Mouse (Mus musculus) myocyte (in vitro differentiated cells): ENCODE data around the gene Nfx1. TPM values are rescaled to one million over a fixed set of nuclear protein-coding genes. Genes with fewer than 3 reads are reported as not detected.

Experiments
- H3K27me3 ChIP-seq: one replicate; pipeline ENCODE4 v1.6.1; 2011; ENCODE audit not compliant: control insufficient read depth, insufficient read depth, insufficient read length
- H3K36me3 ChIP-seq: one replicate; pipeline ENCODE4 v1.6.1; 2011; ENCODE audit not compliant: control insufficient read depth, insufficient read depth
- H3K4me2 ChIP-seq: one replicate; pipeline ENCODE4 v1.6.1; 2011; ENCODE audit warnings: low read depth, control low read depth
- H3K4me3 ChIP-seq: one replicate; pipeline ENCODE4 v1.5.1; 2011; ENCODE audit warnings: mild to moderate bottlenecking, control low read depth, moderate library complexity
- H3K79me2 ChIP-seq: one replicate; pipeline ENCODE4 v1.6.1; 2011; ENCODE audit not compliant: control insufficient read depth, insufficient read depth
- H3ac ChIP-seq: one replicate; pipeline ENCODE4 v1.6.1; 2011; ENCODE audit not compliant: control insufficient read depth, insufficient read length
- CEBPB ChIP-seq: IDR thresholded peaks from 2 replicates; pipeline ENCODE4 v1.6.1; 2011; ENCODE audit warnings: mild to moderate bottlenecking, moderate library complexity; ENCODE audit not compliant: poor library complexity, insufficient read depth, severe bottlenecking
- E2F4 ChIP-seq: IDR thresholded peaks from one replicate; pipeline ENCODE4 v1.6.1; 2011; ENCODE audit warnings: mild to moderate bottlenecking, control low read depth, moderate library complexity; ENCODE audit not compliant: insufficient read depth
- MAX ChIP-seq: IDR thresholded peaks from one replicate; pipeline ENCODE4 v1.6.1; 2011; ENCODE audit warnings: low read depth, mild to moderate bottlenecking, control low read depth
- MYOD1 ChIP-seq, 3 experiments: IDR thresholded peaks; one replicate each; pipeline ENCODE4 v1.6.1; 2011; ENCODE audit warnings: control low read depth in 2 of 3, low read depth in 2 of 3, mild to moderate bottlenecking in 2 of 3, moderate library complexity in 1 of 3; ENCODE audit not compliant: insufficient read length in 2 of 3, control insufficient read depth in 1 of 3
- MYOG ChIP-seq, 3 experiments: IDR thresholded peaks; one replicate each; pipeline ENCODE4 v1.6.1; 2011; ENCODE audit warnings: control low read depth in 2 of 3, low read depth in 2 of 3, mild to moderate bottlenecking in 2 of 3; ENCODE audit not compliant: insufficient read length in 2 of 3, control insufficient read depth in 1 of 3, insufficient read depth in 1 of 3
- POLR2A ChIP-seq: IDR thresholded peaks from one replicate; pipeline ENCODE4 v1.6.1; 2011; ENCODE audit warnings: low read depth, mild to moderate bottlenecking, control low read depth, moderate library complexity; ENCODE audit not compliant: insufficient read length
- POLR2AphosphoS2 ChIP-seq: IDR thresholded peaks from one replicate; pipeline ENCODE4 v1.6.1; 2011; ENCODE audit warnings: low read depth, control low read depth; ENCODE audit not compliant: insufficient read length
- REST ChIP-seq: IDR thresholded peaks from one replicate; pipeline ENCODE4 v1.6.1; 2011; ENCODE audit warnings: mild to moderate bottlenecking, control low read depth, moderate library complexity; ENCODE audit not compliant: insufficient read depth, insufficient read length
- SRF ChIP-seq: IDR thresholded peaks from one replicate; pipeline ENCODE4 v1.6.1; 2011; ENCODE audit warnings: low read depth; ENCODE audit not compliant: control insufficient read depth, insufficient read length
- TCF12 ChIP-seq: IDR thresholded peaks from one replicate; pipeline ENCODE4 v1.6.1; 2011; ENCODE audit warnings: mild to moderate bottlenecking, control low read depth; ENCODE audit not compliant: poor library complexity, insufficient read depth, severe bottlenecking
- TCF3 ChIP-seq: IDR thresholded peaks from one replicate; pipeline ENCODE4 v1.6.1; 2011; ENCODE audit warnings: low read depth, control low read depth; ENCODE audit not compliant: insufficient read length
- USF1 ChIP-seq: IDR thresholded peaks from one replicate; pipeline ENCODE4 v1.6.1; 2011; ENCODE audit warnings: low read depth, mild to moderate bottlenecking, control low read depth, moderate library complexity
- polyA plus RNA-seq: library from polyadenylated mRNA; unstranded; fragments of >200 nt; fragmentation: generic; extraction: Trizol; gene quantifications from one replicate; pipeline ENCODE4 v1.2.1, GENCODE M21; 2012; ENCODE audit warnings: missing spikeins

The Nfx1 gene
- polyA plus RNA-seq, 1 experiment, result 27.0 TPM

- Histone ChIP-seq H3K27me3 (no peaks in the 10 kb centered on the region), H3K79me2 (peaks cover 25% of the 10 kb centered on the region), H3K36me3 (peaks cover 50% of the 10 kb centered on the region), H3ac (no peak overlapping the region), H3K4me2 (no peak overlapping the region), H3K4me3 (no peak overlapping the region)
- TF ChIP-seq SRF, result no peak
- TF ChIP-seq TCF12, result no peak
These were observed 27.1 kb upstream of the Nfx1 start for GRCm38 (mm10) chr4:40943651-40944050.

GRCm38 (mm10) chr4:40946516-40947121 is 24.1 kb upstream of the Nfx1 start:
- H3ac ChIP-seq, result no peak overlapping the region
- H3K27me3 ChIP-seq, result no peaks in the 10 kb centered on the region
- TF ChIP-seq CEBPB (no peak), POLR2AphosphoS2 (no peak), POLR2A (no peak), USF1 (no peak), TCF12 (no peak), SRF (no peak), REST (no peak)
- peak overlapping the region; percentile 67 for H3K4me2 ChIP-seq
- H3K36me3 ChIP-seq, result peaks cover 36% of the 10 kb centered on the region
- peaks cover 43% of the 10 kb centered on the region for H3K79me2 ChIP-seq
- peak overlapping the region; percentile 61 for H3K4me3 ChIP-seq

GRCm38 (mm10) chr4:40947565-40948159 is 23.0 kb upstream of the Nfx1 start:
- Histone ChIP-seq H3K79me2 (peaks cover 43% of the 10 kb centered on the region), H3K36me3 (peaks cover 34% of the 10 kb centered on the region), H3K27me3 (no peaks in the 10 kb centered on the region), H3K4me3 (peak overlapping the region; percentile 61), H3ac (peak overlapping the region; percentile 80), H3K4me2 (peak overlapping the region; percentile 67)
- no peak for TF ChIP-seq TCF12
- peak; percentile 16 for TF ChIP-seq TCF3

GRCm38 (mm10) chr4:40948160-40948708 is 22.5 kb upstream of the Nfx1 start, which contains the start of the genes Bag1 and Chmp5:
TSS of gene Bag1 (minus strand) at chr4:40948294.
TSS of gene Chmp5 (plus strand) at chr4:40948407.
- H3K4me3 ChIP-seq, result peak within 1 kb of the TSS; percentile 61
- peak within 1 kb of the TSS; percentile 82 for H3K4me2 ChIP-seq
- H3K36me3 ChIP-seq, result peaks cover 34% of the 10 kb centered on the region
- peak within 1 kb of the TSS; percentile 80 for H3ac ChIP-seq
- H3K27me3 ChIP-seq, result no peaks in the 10 kb centered on the region
- peaks cover 43% of the 10 kb centered on the region for H3K79me2 ChIP-seq
- TF ChIP-seq TCF3 (no peak), MAX (no peak), TCF12 (no peak), MYOD1 (IDR thresholded peaks at IDR 0.05; ENCODE audit: control insufficient read depth in 1 of 3, insufficient read length in 2 of 3, low read depth in 2 of 3) (no peak), REST (no peak), CEBPB (no peak), USF1 (no peak), MYOG (IDR thresholded peaks at IDR 0.05; ENCODE audit: control insufficient read depth in 1 of 3, insufficient read depth in 1 of 3, insufficient read length in 2 of 3, low read depth in 2 of 3) (no peak), SRF (peak; percentile 41), POLR2AphosphoS2 (peak; percentile 92), POLR2A (peak; percentile 98), E2F4 (no peak)

- peaks cover 47% of the 10 kb centered on the region for H3K36me3 ChIP-seq
- H3K27me3 ChIP-seq, result no peaks in the 10 kb centered on the region
- H3ac ChIP-seq, result no peak overlapping the region
- TF ChIP-seq REST (no peak), POLR2A (no peak), USF1 (no peak), POLR2AphosphoS2 (no peak), TCF3 (no peak), MYOD1 (IDR thresholded peaks at IDR 0.05; ENCODE audit: control insufficient read depth in 1 of 3, insufficient read length in 2 of 3, low read depth in 2 of 3) (no peak), SRF (no peak), MYOG (IDR thresholded peaks at IDR 0.05; ENCODE audit: control insufficient read depth in 1 of 3, insufficient read depth in 1 of 3, insufficient read length in 2 of 3, low read depth in 2 of 3) (no peak), CEBPB (no peak), MAX (no peak), E2F4 (no peak), TCF12 (no peak)
- no peak overlapping the region for H3K4me2 ChIP-seq
- peaks cover 20% of the 10 kb centered on the region for H3K79me2 ChIP-seq
- H3K4me3 ChIP-seq, result no peak overlapping the region
These were observed 17.2 kb upstream of the Nfx1 start for GRCm38 (mm10) chr4:40953521-40953920.
